Mouse (Mus musculus) myocyte (in vitro differentiated cells): ENCODE measurements around the gene Ppp1cb. TPM values are rescaled to one million over a fixed set of nuclear protein-coding genes. Genes with fewer than 3 reads are reported as not detected.

Experiments used
- H3K27me3 ChIP-seq: one replicate; pipeline ENCODE4 v1.6.1; 2011; ENCODE audit not compliant: control insufficient read depth, insufficient read depth, insufficient read length
- H3K36me3 ChIP-seq: one replicate; pipeline ENCODE4 v1.6.1; 2011; ENCODE audit not compliant: control insufficient read depth, insufficient read depth
- H3K4me2 ChIP-seq: one replicate; pipeline ENCODE4 v1.6.1; 2011; ENCODE audit warnings: low read depth, control low read depth
- H3K4me3 ChIP-seq: one replicate; pipeline ENCODE4 v1.5.1; 2011; ENCODE audit warnings: mild to moderate bottlenecking, control low read depth, moderate library complexity
- H3K79me2 ChIP-seq: one replicate; pipeline ENCODE4 v1.6.1; 2011; ENCODE audit not compliant: control insufficient read depth, insufficient read depth
- H3ac ChIP-seq: one replicate; pipeline ENCODE4 v1.6.1; 2011; ENCODE audit not compliant: control insufficient read depth, insufficient read length
- CEBPB ChIP-seq: IDR thresholded peaks from 2 replicates; pipeline ENCODE4 v1.6.1; 2011; ENCODE audit warnings: mild to moderate bottlenecking, moderate library complexity; ENCODE audit not compliant: poor library complexity, insufficient read depth, severe bottlenecking
- E2F4 ChIP-seq: IDR thresholded peaks from one replicate; pipeline ENCODE4 v1.6.1; 2011; ENCODE audit warnings: mild to moderate bottlenecking, control low read depth, moderate library complexity; ENCODE audit not compliant: insufficient read depth
- MAX ChIP-seq: IDR thresholded peaks from one replicate; pipeline ENCODE4 v1.6.1; 2011; ENCODE audit warnings: low read depth, mild to moderate bottlenecking, control low read depth
- MYOD1 ChIP-seq, 3 experiments: IDR thresholded peaks; one replicate each; pipeline ENCODE4 v1.6.1; 2011; ENCODE audit warnings: control low read depth in 2 of 3, low read depth in 2 of 3, mild to moderate bottlenecking in 2 of 3, moderate library complexity in 1 of 3; ENCODE audit not compliant: insufficient read length in 2 of 3, control insufficient read depth in 1 of 3
- MYOG ChIP-seq, 3 experiments: IDR thresholded peaks; one replicate each; pipeline ENCODE4 v1.6.1; 2011; ENCODE audit warnings: control low read depth in 2 of 3, low read depth in 2 of 3, mild to moderate bottlenecking in 2 of 3; ENCODE audit not compliant: insufficient read length in 2 of 3, control insufficient read depth in 1 of 3, insufficient read depth in 1 of 3
- POLR2A ChIP-seq: IDR thresholded peaks from one replicate; pipeline ENCODE4 v1.6.1; 2011; ENCODE audit warnings: low read depth, mild to moderate bottlenecking, control low read depth, moderate library complexity; ENCODE audit not compliant: insufficient read length
- POLR2AphosphoS2 ChIP-seq: IDR thresholded peaks from one replicate; pipeline ENCODE4 v1.6.1; 2011; ENCODE audit warnings: low read depth, control low read depth; ENCODE audit not compliant: insufficient read length
- REST ChIP-seq: IDR thresholded peaks from one replicate; pipeline ENCODE4 v1.6.1; 2011; ENCODE audit warnings: mild to moderate bottlenecking, control low read depth, moderate library complexity; ENCODE audit not compliant: insufficient read depth, insufficient read length
- SRF ChIP-seq: IDR thresholded peaks from one replicate; pipeline ENCODE4 v1.6.1; 2011; ENCODE audit warnings: low read depth; ENCODE audit not compliant: control insufficient read depth, insufficient read length
- TCF12 ChIP-seq: IDR thresholded peaks from one replicate; pipeline ENCODE4 v1.6.1; 2011; ENCODE audit warnings: mild to moderate bottlenecking, control low read depth; ENCODE audit not compliant: poor library complexity, insufficient read depth, severe bottlenecking
- TCF3 ChIP-seq: IDR thresholded peaks from one replicate; pipeline ENCODE4 v1.6.1; 2011; ENCODE audit warnings: low read depth, control low read depth; ENCODE audit not compliant: insufficient read length
- USF1 ChIP-seq: IDR thresholded peaks from one replicate; pipeline ENCODE4 v1.6.1; 2011; ENCODE audit warnings: low read depth, mild to moderate bottlenecking, control low read depth, moderate library complexity
- polyA plus RNA-seq: library from polyadenylated mRNA; unstranded; fragments of >200 nt; fragmentation: generic; extraction: Trizol; gene quantifications from one replicate; pipeline ENCODE4 v1.2.1, GENCODE M21; 2012; ENCODE audit warnings: missing spikeins

Gene Ppp1cb
- polyA plus RNA-seq, 1 experiment, result 62.5 TPM

GRCm38 (mm10) chr5:32478972-32479371 is 20.3 kb downstream of the Ppp1cb start:
- Histone ChIP-seq H3K4me2 (no peak overlapping the region), H3ac (no peak overlapping the region), H3K27me3 (no peaks in the 10 kb centered on the region), H3K4me3 (no peak overlapping the region), H3K36me3 (peaks cover 37% of the 10 kb centered on the region), H3K79me2 (peaks cover 67% of the 10 kb centered on the region)
- TF ChIP-seq POLR2AphosphoS2 (no peak), TCF12 (no peak), MAX (no peak), REST (no peak), CEBPB (no peak), TCF3 (no peak), MYOD1 (IDR thresholded peaks at IDR 0.05; ENCODE audit: control insufficient read depth in 1 of 3, insufficient read length in 2 of 3, low read depth in 2 of 3) (no peak), MYOG (IDR thresholded peaks at IDR 0.05; ENCODE audit: control insufficient read depth in 1 of 3, insufficient read depth in 1 of 3, insufficient read length in 2 of 3, low read depth in 2 of 3) (no peak), SRF (no peak), POLR2A (no peak), USF1 (no peak), E2F4 (no peak)

- Histone ChIP-seq H3K27me3 (no peaks in the 10 kb centered on the region), H3ac (no peak overlapping the region), H3K4me3 (no peak overlapping the region), H3K4me2 (no peak overlapping the region), H3K36me3 (peaks cover 83% of the 10 kb centered on the region), H3K79me2 (peaks cover 7% of the 10 kb centered on the region)
- TF ChIP-seq CEBPB (no peak), MYOD1 (IDR thresholded peaks at IDR 0.05; ENCODE audit: control insufficient read depth in 1 of 3, insufficient read length in 2 of 3, low read depth in 2 of 3) (no peak), SRF (no peak), USF1 (no peak), MAX (no peak), REST (no peak), TCF3 (no peak), POLR2A (no peak), POLR2AphosphoS2 (no peak), MYOG (IDR thresholded peaks at IDR 0.05; ENCODE audit: control insufficient read depth in 1 of 3, insufficient read depth in 1 of 3, insufficient read length in 2 of 3, low read depth in 2 of 3) (no peak), E2F4 (no peak), TCF12 (no peak)
Measured at GRCm38 (mm10) chr5:32485430-32485829, 26.8 kb downstream of the Ppp1cb start.

GRCm38 (mm10) chr5:32488044-32488443 is 29.4 kb downstream of the Ppp1cb start:
- H3K4me2 ChIP-seq, result no peak overlapping the region
- H3K36me3 ChIP-seq, result peaks cover 69% of the 10 kb centered on the region
- H3K27me3 ChIP-seq, result no peaks in the 10 kb centered on the region
- H3ac ChIP-seq, result no peak overlapping the region
- H3K79me2 ChIP-seq, result no peaks in the 10 kb centered on the region
- TF ChIP-seq CEBPB, result no peak
- no peak for TF ChIP-seq USF1
- TF ChIP-seq POLR2AphosphoS2, result no peak
- no peak for TF ChIP-seq MYOD1 (IDR thresholded peaks at IDR 0.05; ENCODE audit: control insufficient read depth in 1 of 3, insufficient read length in 2 of 3, low read depth in 2 of 3)
- no peak for TF ChIP-seq SRF
- TF ChIP-seq POLR2A, result no peak
- TF ChIP-seq REST, result no peak
- no peak for TF ChIP-seq E2F4
- TF ChIP-seq TCF3, result no peak
- no peak for TF ChIP-seq TCF12
- TF ChIP-seq MAX, result no peak
- TF ChIP-seq MYOG (IDR thresholded peaks at IDR 0.05; ENCODE audit: control insufficient read depth in 1 of 3, insufficient read depth in 1 of 3, insufficient read length in 2 of 3, low read depth in 2 of 3), result no peak
- no peak overlapping the region for H3K4me3 ChIP-seq

- Histone ChIP-seq H3K27me3 (no peaks in the 10 kb centered on the region), H3K36me3 (peaks cover 32% of the 10 kb centered on the region), H3K79me2 (peaks cover 16% of the 10 kb centered on the region), H3K4me3 (no peak overlapping the region), H3K4me2 (no peak overlapping the region), H3ac (no peak overlapping the region)
- TF ChIP-seq MYOG (IDR thresholded peaks at IDR 0.05; ENCODE audit: control insufficient read depth in 1 of 3, insufficient read depth in 1 of 3, insufficient read length in 2 of 3, low read depth in 2 of 3) (no peak), CEBPB (no peak), REST (no peak), MAX (no peak), MYOD1 (IDR thresholded peaks at IDR 0.05; ENCODE audit: control insufficient read depth in 1 of 3, insufficient read length in 2 of 3, low read depth in 2 of 3) (no peak), USF1 (no peak), TCF3 (no peak), E2F4 (no peak), TCF12 (no peak), POLR2A (no peak), POLR2AphosphoS2 (no peak), SRF (no peak)
Measured at GRCm38 (mm10) chr5:32494084-32494700, 35.5 kb downstream of the Ppp1cb start.
